ENCODE assay signal across 7 mouse cellular contexts in the genomic region with DNA sequence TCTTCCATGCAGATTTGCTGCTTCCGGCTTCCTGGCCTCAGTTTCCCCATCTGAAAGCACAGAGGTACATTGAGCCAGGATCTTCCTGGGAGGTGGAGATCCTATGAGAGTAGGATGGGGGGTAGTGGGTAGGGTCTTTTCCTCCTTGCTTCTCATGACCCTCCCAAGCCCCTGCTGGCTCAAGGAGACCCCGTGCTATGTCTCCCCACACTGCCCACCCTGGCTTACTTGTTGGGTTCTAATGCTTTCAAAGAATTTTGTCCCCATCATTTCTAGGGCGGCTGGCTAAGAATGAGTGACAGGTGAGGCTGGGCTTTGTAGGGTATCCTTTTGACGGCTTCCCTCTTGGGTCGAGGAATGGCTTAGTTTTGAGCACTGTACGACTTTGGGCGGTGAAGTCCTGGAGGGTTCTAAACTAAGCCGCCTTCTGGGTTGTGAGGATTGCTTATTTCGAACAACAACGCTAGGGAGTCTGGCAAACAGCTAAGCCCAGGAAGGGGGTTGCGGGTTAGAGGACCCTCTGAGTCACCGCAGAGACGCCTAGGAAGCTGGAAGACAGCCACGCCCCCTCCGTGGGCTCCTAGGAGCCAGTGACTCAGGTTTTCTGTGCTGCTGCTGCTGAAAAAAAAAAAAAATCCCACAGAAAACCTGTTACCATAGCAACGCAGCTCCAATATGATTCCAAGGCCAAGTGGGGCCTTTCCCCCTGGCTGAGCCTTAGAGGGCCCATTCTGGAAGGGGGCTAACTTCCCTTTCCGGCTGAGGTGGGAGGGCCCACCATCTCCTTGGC. TPM values are rescaled to one million over a fixed set of nuclear protein-coding genes. Genes with fewer than 3 reads are reported as not detected.
A peak's percentile ranks its signal among the peaks of the same experiment; 100 is the strongest.
DNase-seq lines count a peak whose midpoint lies in the region; ATAC-seq lines count a peak whose summit lies in the region.

No protein-coding gene starts in this region.

- H3K36me3 ChIP-seq in neural tube, embryonic 11.5 days (ENCODE audit: control insufficient read depth, insufficient read depth, low read length) = peaks cover 18% of the 10 kb centered on the region
- H3K36me3 ChIP-seq in limb, embryonic 12.5 days = peaks cover 46% of the 10 kb centered on the region

- peak overlapping the region; percentile 100 for H3K4me3 ChIP-seq in neural tube, embryonic 11.5 days (ENCODE audit: low read depth, low read length)
- H3K4me3 ChIP-seq in limb, embryonic 12.5 days (replicated peaks) = peak overlapping the region; percentile 99

- H3K4me1 ChIP-seq in neural tube, embryonic 11.5 days (ENCODE audit: control insufficient read depth, insufficient read depth, low read length) = peaks cover 26% of the 10 kb centered on the region
- H3K4me1 ChIP-seq in limb, embryonic 12.5 days (replicated peaks) = peaks cover 34% of the 10 kb centered on the region

- WGBS in neural tube, embryonic 11.5 days = 62% methylated on average over 17 of the region's 17 CpGs
- 59% methylated on average over 17 of the region's 17 CpGs for WGBS in limb, embryonic 12.5 days

- no peaks in the 10 kb centered on the region for H3K9me3 ChIP-seq in neural tube, embryonic 11.5 days (ENCODE audit: control insufficient read depth, low read length)
- H3K9me3 ChIP-seq in limb, embryonic 12.5 days = no peaks in the 10 kb centered on the region

- peak; percentile 44 for DNase-seq in neural tube, embryonic 11.5 days (ENCODE audit: low spot score)
- no peak for DNase-seq in neural tube, embryonic 10.5 days (ENCODE audit: extremely low spot score, low spot score)
- DNase-seq in heart, postnatal 4 days = peak; percentile 40
- peak; percentile 72 for DNase-seq in right cerebral cortex, postnatal 14 days
- DNase-seq in ovary, postnatal 14 days (ENCODE audit: low spot score) = no peak

- H3K27ac ChIP-seq in neural tube, embryonic 11.5 days (ENCODE audit: low read depth, low read length) = no peak overlapping the region
- H3K27ac ChIP-seq in limb, embryonic 12.5 days = peak overlapping the region; percentile 98; the same call in 1 of the 2 replicates

- H3K27me3 ChIP-seq in neural tube, embryonic 11.5 days (ENCODE audit: control insufficient read depth, insufficient read depth, low read length) = no peaks in the 10 kb centered on the region
- no peaks in the 10 kb centered on the region for H3K27me3 ChIP-seq in limb, embryonic 12.5 days

- no peak for ATAC-seq in neural tube, embryonic 11.5 days (ENCODE audit: insufficient read depth, low FRiP score, low TSS enrichment)
- peak; percentile 48; the same call in 1 of the 2 replicates for ATAC-seq in common myeloid progenitor, adult 5-6 weeks (replicated peaks; ENCODE audit: low read depth, poor library complexity, severe bottlenecking)
- no peak for ATAC-seq in limb, embryonic 12.5 days (ENCODE audit: insufficient number of reproducible peaks, insufficient read depth, low FRiP score, low TSS enrichment, low read depth)

- peak overlapping the region; percentile 87 for H3K4me2 ChIP-seq in neural tube, embryonic 11.5 days (ENCODE audit: low read depth)
- H3K4me2 ChIP-seq in limb, embryonic 12.5 days = peak overlapping the region; percentile 98

- peak overlapping the region; percentile 100 for H3K9ac ChIP-seq in neural tube, embryonic 11.5 days (ENCODE audit: low read length)
- H3K9ac ChIP-seq in limb, embryonic 12.5 days (replicated peaks) = peak overlapping the region; percentile 100

RNA-seq across cellular contexts. Expression of gene Fscn1, which starts 3.8 kb away (rescaled TPM):
- 664 and 698 TPM in 2 replicates for polyA plus RNA-seq in neural tube, embryonic 11.5 days (2014; fragmentation: Nextera tagmentation; extraction: Ambion mirVana)
- total RNA-seq in common myeloid progenitor, adult 5-6 weeks (2017) = 0.64 TPM in 1 of 2 replicates, not detected in the other
- total RNA-seq in heart, postnatal 4 days (2021) = 100 to 1,000 TPM; 145 to 173 TPM
- 576 and 587 TPM in 2 replicates for polyA plus RNA-seq in limb, embryonic 12.5 days (2016; fragmentation: Nextera tagmentation; extraction: Ambion mirVana)

RNA-seq across cellular contexts. Expression of gene Actb, which starts 57.3 kb away (rescaled TPM):
- 15,839 and 16,684 TPM in 2 replicates for polyA plus RNA-seq in neural tube, embryonic 11.5 days (2014; fragmentation: Nextera tagmentation; extraction: Ambion mirVana)
- total RNA-seq in common myeloid progenitor, adult 5-6 weeks (2017) = 1,770 and 1,788 TPM in 2 replicates
- total RNA-seq in heart, postnatal 4 days (2021) = 1,000 to 10,000 TPM; 2,345 to 2,495 TPM
- polyA plus RNA-seq in limb, embryonic 12.5 days (2016; fragmentation: Nextera tagmentation; extraction: Ambion mirVana) = 12,553 and 13,538 TPM in 2 replicates

Comparison
In these comparisons a context has a peak if more than half of its experiments do, and no peak if none do; other contexts are left out.
1. DNase-seq: peak in neural tube, embryonic 11.5 days (single experiment), heart, postnatal 4 days (single experiment) and right cerebral cortex, postnatal 14 days (single experiment); none in neural tube, embryonic 10.5 days (single experiment) and ovary, postnatal 14 days (single experiment).
2. RNA of gene Fscn1, which starts 3.8 kb away (total RNA-seq): 145 to 173 TPM in heart, postnatal 4 days; 0.64 TPM in common myeloid progenitor, adult 5-6 weeks; every median in the first group is over 10 times any median in the second.